Mouse (Mus musculus) urinary bladder, postnatal 0 days (tissue): ENCODE data around the gene Rit1. TPM values are rescaled to one million over a fixed set of nuclear protein-coding genes. Genes with fewer than 3 reads are reported as not detected.

Source experiments
- polyA plus RNA-seq: library from polyadenylated mRNA; unstranded; fragments of >200 nt; fragmentation: Nextera tagmentation; extraction: Ambion mirVana; gene quantifications from 2 replicates; pipeline ENCODE4 v1.2.1, GENCODE M21; 2015

Rit1 gene
- polyA plus RNA-seq: 71.1 and 85.1 TPM in 2 replicates

DNA sequence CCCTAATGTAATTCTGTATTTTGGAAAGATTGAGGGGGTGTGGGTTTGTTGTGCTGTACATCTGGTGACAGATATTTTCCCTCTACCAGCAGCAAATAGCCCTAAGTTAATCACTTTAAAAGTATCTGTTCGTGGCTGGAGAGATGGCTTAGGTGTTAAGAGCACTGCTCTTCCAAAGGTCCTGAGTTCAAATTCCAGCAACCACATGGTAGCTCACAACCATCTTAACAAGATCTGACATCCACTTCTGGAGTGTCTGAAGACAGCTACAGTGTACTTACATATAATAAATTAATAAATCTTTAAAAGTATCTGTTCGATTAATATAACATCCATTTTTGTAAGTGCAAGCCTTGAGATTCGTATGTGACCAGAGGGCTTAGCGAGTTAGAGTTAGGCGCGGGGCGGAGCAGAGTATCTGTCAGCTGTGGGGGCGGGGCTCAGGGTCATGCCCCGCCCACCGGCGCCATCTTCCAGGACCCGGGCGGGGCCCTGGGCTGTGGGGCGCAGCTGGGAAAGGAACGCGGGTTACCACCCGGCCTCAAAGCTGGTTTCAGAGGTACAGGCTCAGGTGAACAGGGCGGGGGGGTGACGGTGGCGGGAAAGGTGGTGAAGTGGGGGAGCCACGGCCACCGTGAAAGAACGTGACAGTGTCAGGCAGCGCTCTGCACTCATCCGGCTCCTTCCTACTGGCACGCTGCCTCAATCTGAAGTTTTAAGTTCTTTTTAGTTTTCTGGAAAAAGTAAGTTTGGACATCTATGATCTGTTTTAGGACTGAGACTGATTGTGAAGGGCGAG lies at the start of gene Rit1:
TSS of gene Rit1 (plus strand) at position 440 of the 799 bp plus-strand sequence.

GRCm38 (mm10) chr3:88684980-88685941 lies 31.4 kb upstream of the Rit1 start, which contains the start of gene Khdc4:
Gene Khdc4, plus strand, starts transcription at chr3:88685803.

DNA sequence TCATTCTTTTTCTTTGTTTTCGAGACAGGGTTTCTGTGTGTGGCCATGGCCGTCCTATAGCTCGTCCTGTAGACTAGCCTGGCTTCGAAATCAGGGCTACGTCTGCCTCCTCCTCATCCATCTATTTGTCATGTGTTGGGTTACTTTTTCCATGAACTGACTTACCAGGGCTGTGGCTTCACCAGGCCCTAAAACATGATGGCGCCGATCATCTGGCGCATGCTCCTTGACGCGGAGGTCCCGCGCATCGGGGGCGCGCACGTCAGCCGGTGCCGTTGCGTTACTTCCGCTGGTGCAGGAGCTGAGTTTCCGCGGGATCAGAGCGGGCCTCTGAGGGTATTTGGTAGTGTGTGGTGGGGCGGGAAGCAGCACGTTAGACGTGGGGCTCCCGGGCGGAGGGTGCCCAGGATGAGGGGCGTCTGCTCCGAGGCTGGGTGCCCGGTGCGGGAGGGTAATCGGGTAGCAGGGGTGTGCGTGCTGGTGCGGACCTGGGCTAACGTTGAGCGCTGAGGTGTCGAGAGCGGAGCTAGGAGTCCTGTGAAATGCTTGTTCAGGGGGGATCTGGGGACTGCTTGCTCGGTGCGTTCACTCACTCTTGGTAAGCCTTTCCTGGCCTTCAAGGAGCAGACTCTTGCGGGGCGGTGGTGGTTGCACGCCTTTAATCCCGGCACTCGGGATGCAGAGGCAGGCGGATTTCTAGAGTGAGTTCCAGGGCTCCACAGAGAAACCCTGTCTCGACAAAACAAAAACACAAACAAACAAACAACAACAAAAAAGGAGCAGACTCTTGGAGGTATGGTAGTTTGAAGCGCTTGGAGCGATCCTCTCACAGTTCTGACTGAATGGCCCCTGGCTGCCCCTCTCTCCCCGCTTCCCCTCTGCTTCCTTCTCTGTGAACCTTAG lies 58.6 kb downstream of the Rit1 start, which contains the start of gene Syt11:
TSS of gene Syt11 (minus strand) at position 226 of the 903 bp plus-strand sequence.

Other genes with a start within 250 kb of the Rit1 start
- 294 and 327 TPM in 2 replicates for gene Lmna, start 206.9 kb upstream of the Rit1 start, polyA plus RNA-seq
- gene Mex3a, start 184.4 kb upstream of the Rit1 start, polyA plus RNA-seq: 2.1 TPM in 2 replicates
- gene Rab25, start 168.5 kb upstream of the Rit1 start, polyA plus RNA-seq: 90.9 and 91.9 TPM in 2 replicates
- 127 and 138 TPM in 2 replicates for gene Lamtor2, start 163.8 kb upstream of the Rit1 start, polyA plus RNA-seq
- 14.4 and 16.4 TPM in 2 replicates for gene Ubqln4, start 163.1 kb upstream of the Rit1 start, polyA plus RNA-seq
- gene Ssr2, start 141.0 kb upstream of the Rit1 start, polyA plus RNA-seq: 191 and 192 TPM in 2 replicates
- gene Arhgef2, start 110.9 kb upstream of the Rit1 start, polyA plus RNA-seq: 30.4 and 30.5 TPM in 2 replicates
- gene Rxfp4, start 63.7 kb upstream of the Rit1 start, polyA plus RNA-seq: not detected in 2 replicates
- gene Khdc4, start 31.0 kb upstream of the Rit1 start, polyA plus RNA-seq: 36.9 and 43.8 TPM in 2 replicates
- gene Syt11, start 58.3 kb downstream of the Rit1 start, polyA plus RNA-seq: 3.7 and 4.0 TPM in 2 replicates
- 3.3 and 3.4 TPM in 2 replicates for gene Gon4l, start 118.4 kb downstream of the Rit1 start, polyA plus RNA-seq
- gene Msto1, start 197.2 kb downstream of the Rit1 start, polyA plus RNA-seq: 34.3 and 35.2 TPM in 2 replicates
- 10.8 and 13.0 TPM in 2 replicates for gene Ash1l, start 233.8 kb downstream of the Rit1 start, polyA plus RNA-seq
- gene Dap3, start 234.3 kb downstream of the Rit1 start, polyA plus RNA-seq: 103 and 117 TPM in 2 replicates